Mouse (Mus musculus) cerebellum, adult 2 months (tissue): ENCODE measurements at regions not wholly inside any gene's neighbourhood (a gene's known extent, or its start where the extent isn't known, plus 50 kb on each side); places are given as distances from the start of the nearest gene placed in this dataset.

ENCODE experiments used
- CTCF ChIP-seq: fragments of 200-500 bp; IDR thresholded peaks from 2 replicates; pipeline ENCODE4 v1.5.1; 2011; ENCODE audit warnings: low read depth, mild to moderate bottlenecking, control low read depth, low read length, moderate library complexity, borderline replicate concordance; ENCODE audit not compliant: insufficient read depth
- POLR2A ChIP-seq: fragments of 200-500 bp; IDR thresholded peaks from 2 replicates; pipeline ENCODE4 v1.6.1; 2011; ENCODE audit warnings: low read length, control low read depth, borderline replicate concordance; ENCODE audit not compliant: insufficient read depth

DNA sequence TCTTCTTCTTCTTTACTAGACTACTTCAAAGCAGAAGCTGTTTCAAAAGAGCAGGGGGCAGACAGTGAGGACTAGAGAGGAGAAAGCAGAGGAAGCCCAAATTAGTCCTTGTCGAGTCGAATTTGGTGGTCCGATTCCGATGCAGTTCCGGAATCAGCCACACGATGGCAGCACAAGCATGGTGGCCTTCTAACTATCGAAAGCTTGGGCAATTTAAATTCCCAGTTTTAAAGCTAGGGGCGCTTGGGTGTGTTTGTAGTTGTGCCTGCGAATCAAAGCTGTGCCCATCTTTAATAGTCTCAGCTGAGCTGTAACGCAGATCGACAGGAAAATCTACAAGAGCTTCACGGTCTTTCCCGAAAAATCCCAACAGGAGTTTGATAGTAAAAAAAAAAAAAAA, 234.7 kb upstream of the A1bg start:
- TF ChIP-seq CTCF (peak; percentile 97), POLR2A (no peak)
